Mouse (Mus musculus) erythroblast, adult 5-6 weeks (primary cell): ENCODE measurements around the gene Sun3. TPM values are rescaled to one million over a fixed set of nuclear protein-coding genes. Genes with fewer than 3 reads are reported as not detected.

Experiments
- ATAC-seq: replicated peaks from 2 replicates; pipeline ENCODE4 v1.8.0; 2016; ENCODE audit warnings: moderate number of reproducible peaks, mild to moderate bottlenecking, moderate TSS enrichment, inconsistent platforms; ENCODE audit not compliant: poor library complexity, low FRiP score, severe bottlenecking
- total RNA-seq, 2 experiments: library from RNA; stranded (forward) in 1 of 2; stranded (reverse) in 1 of 2; fragments of 150-400 nt in 1 of 2; fragments of 200-764, 138-1000 nt in 1 of 2; gene quantifications; 2 replicates each; pipeline versions ENCODE4 v1.2.3 to v1.2.4; 2015 to 2017; ENCODE audit warnings: low replicate concordance in 2 of 2

Gene Sun3
- total RNA-seq, 2 experiments from 2014 or later: not detected

DNA sequence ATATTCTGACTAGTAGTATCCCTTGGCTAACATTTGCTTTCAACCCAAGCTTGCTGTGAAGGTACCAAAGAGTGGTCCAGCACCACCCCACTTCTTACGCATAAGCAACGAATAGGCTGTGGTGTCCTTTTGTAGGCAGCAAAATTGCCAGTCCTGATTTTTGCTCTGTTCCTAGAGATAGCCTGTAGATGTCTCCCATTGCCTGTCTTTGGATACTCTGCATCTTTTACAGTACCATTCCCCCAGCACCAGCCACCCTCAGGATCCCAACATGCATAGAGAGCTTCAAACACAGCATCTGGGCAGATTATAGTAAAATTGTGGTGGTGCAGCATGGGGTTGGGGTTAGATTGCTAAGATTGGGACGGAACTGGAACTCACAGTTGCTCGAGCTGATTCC is 60.7 kb downstream of the Sun3 start:
- no peak for ATAC-seq

DNA sequence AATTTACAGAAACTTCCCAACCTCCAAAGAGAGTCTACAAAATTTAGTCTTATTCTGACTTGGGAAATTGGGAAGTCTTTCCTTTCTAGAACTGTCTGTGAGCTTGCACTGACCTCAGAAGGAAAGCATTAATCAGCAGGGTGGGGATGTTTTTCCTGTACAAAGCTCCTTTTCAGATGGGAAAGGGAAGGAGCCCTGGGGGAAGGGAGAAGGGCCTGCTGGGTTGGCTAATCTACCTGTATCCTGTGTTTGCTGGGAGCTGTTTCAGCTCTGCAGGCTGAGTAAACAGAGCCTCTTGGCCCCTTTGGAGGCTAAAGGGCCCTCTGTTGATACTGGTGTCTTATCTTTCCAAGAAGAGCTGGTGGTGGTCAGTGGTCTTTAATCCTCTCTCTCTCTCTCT is 62.7 kb downstream of the Sun3 start:
- no peak for ATAC-seq

DNA sequence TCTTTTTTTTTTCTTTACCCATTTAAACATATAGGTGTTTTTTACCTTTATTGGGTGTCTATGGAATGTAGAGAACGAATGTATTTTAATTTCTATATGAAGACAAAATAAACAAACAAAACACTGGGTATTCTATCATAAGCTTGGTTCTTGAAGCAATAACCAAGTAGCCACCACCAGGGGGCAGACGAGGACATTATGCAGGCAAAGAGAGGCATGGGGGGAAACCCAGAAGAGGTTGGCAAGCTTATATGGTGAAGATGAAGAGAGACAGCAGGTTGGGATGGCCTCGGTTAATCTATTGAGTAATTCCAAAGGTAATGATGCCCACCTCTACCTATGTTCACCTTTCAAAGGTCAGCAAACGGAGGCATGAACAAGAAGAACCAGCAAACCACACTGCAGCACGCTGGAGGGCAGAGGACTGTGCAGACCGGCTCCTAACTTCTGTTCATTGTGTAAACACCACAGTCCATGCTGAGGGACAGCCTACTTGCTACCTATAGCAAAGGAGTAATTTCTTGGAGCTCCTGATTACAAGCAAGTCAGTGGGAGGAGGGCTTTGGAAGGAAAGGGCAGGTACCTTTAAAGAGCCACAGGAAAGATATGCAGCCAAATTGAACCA is 65.4 kb downstream of the Sun3 start:
- ATAC-seq: 0 out of 2 replicates have a peak, but pooled peaks have one; percentile 61

DNA sequence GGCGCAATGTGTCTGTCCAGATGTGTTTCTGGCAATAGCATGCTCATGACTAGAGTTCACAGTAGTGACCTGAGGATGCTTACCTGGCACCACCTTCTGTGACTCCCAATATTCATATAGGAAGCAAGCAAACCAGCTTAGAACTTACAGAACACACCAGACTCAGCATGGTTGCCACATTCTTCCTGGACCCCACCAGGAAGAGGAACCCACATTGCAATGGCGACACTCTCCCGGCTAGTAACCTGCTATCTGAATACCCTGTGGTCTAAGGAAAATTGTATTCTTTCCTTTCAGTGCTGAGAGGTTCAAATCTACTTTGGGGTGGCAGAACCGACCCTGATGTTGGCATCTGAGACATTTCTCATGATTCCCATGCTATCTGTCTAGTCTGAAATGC is 70.6 kb downstream of the Sun3 start:
- no peak for ATAC-seq

DNA sequence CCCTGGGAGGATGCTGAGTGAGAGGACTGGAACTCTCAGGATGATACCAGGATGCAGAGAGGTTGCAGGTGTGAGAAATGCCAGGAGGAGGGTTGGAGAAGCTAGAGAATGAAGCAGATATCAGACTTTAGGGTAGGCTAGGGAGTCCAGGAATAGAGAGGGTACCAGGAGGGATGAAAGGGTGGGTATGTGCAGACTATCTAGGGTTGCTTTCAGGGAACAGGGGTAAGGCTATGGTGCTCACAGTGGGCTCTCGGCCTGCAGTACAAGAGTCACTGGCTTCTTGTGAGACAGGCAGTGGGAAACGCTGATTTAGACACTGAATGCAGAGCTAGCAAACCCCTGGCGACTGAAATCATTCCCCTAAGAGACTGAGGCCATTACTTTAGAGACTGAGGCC is 75.6 kb downstream of the Sun3 start, which contains the start of gene Pkd1l1:
Gene Pkd1l1, minus strand, starts transcription at position 101 of the 400 bp plus-strand sequence.
- ATAC-seq: no peak

DNA sequence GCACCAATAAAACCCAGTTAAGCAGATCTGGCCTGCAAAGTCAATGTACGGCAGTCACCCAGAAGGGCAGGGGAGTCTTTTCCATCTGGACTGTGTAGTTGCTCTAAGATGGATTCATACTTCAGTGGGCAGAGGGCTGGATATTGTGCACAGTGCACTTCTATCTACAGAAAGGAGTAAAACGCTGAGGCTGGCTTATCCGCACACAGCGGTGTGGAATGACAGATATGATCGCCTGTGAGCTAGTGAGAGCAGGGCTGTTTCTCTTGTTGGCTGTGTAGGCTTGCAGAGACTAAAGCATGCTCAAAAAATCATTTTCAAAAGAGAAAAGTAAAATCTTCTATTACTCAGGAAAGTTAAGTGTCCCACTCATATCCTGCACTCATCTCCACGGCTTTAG is 76.7 kb downstream of the Sun3 start:
- no peak for ATAC-seq

DNA sequence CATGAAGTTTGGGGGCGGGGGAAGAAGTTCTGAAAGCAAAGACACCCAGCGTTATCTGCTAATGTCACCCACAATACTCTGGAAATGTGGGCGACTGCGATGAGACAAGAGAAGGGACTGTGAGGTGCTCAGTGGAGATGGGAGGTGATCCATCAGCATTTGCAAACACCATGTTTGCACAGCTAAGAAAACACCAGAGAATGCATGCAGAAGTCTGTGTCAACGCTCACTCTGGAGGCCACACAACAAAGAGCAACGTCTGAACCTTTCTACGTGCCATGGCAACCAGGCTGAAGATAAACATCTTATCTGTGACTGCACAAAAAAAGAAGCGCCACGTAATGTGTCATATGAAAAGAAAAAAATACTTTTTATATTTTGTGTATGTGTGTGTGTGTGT is 78.3 kb downstream of the Sun3 start:
- peak; percentile 79 for ATAC-seq

DNA sequence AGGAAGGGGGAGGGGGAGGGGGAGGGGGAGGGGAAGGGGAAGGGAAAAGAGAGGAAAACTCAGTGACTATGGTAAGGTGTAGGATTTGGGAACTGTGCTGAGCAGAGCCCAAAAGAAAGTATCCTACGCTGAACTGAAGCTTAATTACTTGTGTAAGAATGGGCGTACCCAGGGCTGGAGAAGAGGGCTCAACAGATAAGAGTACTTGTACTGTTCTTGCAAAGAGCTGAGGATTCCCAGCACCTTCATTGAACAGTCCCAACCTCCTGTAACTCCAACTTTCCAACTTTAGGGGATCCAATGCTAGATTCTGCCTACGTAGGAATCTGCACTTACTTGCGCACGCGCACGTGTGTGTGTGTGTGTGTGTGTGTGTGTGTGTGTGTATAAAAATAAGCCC is 80.7 kb downstream of the Sun3 start:
- ATAC-seq: peak; percentile 51; the same call in 1 of the 2 replicates

Other genes starting within 250 kb of the Sun3 start
- 0.77 TPM in 1 of 2 replicates, not detected in the other for gene Pkd1l1, start 75.7 kb downstream of the Sun3 start, total RNA-seq (2015; ENCODE audit: low replicate concordance)
- 2.0 and 3.5 TPM in 2 replicates for gene Pkd1l1, start 75.7 kb downstream of the Sun3 start, total RNA-seq (2017; ENCODE audit: low replicate concordance)
- gene Hus1, start 37.8 kb downstream of the Sun3 start, total RNA-seq (2015; ENCODE audit: low replicate concordance): 4.4 and 5.0 TPM in 2 replicates
- 5.2 and 9.3 TPM in 2 replicates for gene Hus1, start 37.8 kb downstream of the Sun3 start, total RNA-seq (2017; ENCODE audit: low replicate concordance)
- not detected in 2 replicates for gene Gm11992, start 397 bp downstream of the Sun3 start, total RNA-seq (2015; ENCODE audit: low replicate concordance)
- gene Gm11992, start 397 bp downstream of the Sun3 start, total RNA-seq (2017; ENCODE audit: low replicate concordance): 0.34 TPM in 1 of 2 replicates, not detected in the other
- gene Upp1, start 69.1 kb upstream of the Sun3 start, total RNA-seq (2015; ENCODE audit: low replicate concordance): 2.3 TPM in 1 of 2 replicates, not detected in the other
- gene Upp1, start 69.1 kb upstream of the Sun3 start, total RNA-seq (2017; ENCODE audit: low replicate concordance): 1.1 and 2.3 TPM in 2 replicates
- gene Abca13, start 143.0 kb upstream of the Sun3 start, total RNA-seq (2015; ENCODE audit: low replicate concordance): 11.9 and 17.7 TPM in 2 replicates
- 10.3 and 11.3 TPM in 2 replicates for gene Abca13, start 143.0 kb upstream of the Sun3 start, total RNA-seq (2017; ENCODE audit: low replicate concordance)